Mouse (Mus musculus): ENCODE data around the gene Fhod1. TPM values are rescaled to one million over a fixed set of nuclear protein-coding genes. Genes with fewer than 3 reads are reported as not detected.

Fhod1 gene
- polyA plus RNA-seq, 1 experiment from 2014 or later = 0.53 TPM

GRCm38 (mm10) chr8:105313622-105314402 lies 33.9 kb downstream of the Fhod1 start:
- peaks cover 59% of the 10 kb centered on the region for H3K4me1 ChIP-seq (replicated peaks)
- H3K27ac ChIP-seq (replicated peaks) = peak overlapping the region; percentile 60
- H3K9ac ChIP-seq = peak overlapping the region; percentile 35; the same call in 1 of the 2 replicates
- no peaks in the 10 kb centered on the region for H3K9me3 ChIP-seq (replicated peaks)
- peaks cover 100% of the 10 kb centered on the region for H3K36me3 ChIP-seq (replicated peaks)
- H3K4me2 ChIP-seq = peak overlapping the region; percentile 54
- ATAC-seq (ENCODE audit: insufficient read depth) = peak; percentile 22
- H3K4me3 ChIP-seq (replicated peaks) = no peak overlapping the region
- H3K27me3 ChIP-seq = no peaks in the 10 kb centered on the region
- 72% methylated on average over 9 of the region's 9 CpGs for WGBS (ENCODE audit: insufficient replicate concordance)

GRCm38 (mm10) chr8:105312891-105313481 lies 34.8 kb downstream of the Fhod1 start:
- 52% methylated on average over 8 of the region's 8 CpGs for WGBS (ENCODE audit: insufficient replicate concordance)
- H3K4me2 ChIP-seq = peak overlapping the region; percentile 54
- no peak overlapping the region for H3K4me3 ChIP-seq (replicated peaks)
- peaks cover 51% of the 10 kb centered on the region for H3K4me1 ChIP-seq (replicated peaks)
- no peaks in the 10 kb centered on the region for H3K27me3 ChIP-seq
- H3K27ac ChIP-seq (replicated peaks) = peak overlapping the region; percentile 60
- ATAC-seq (ENCODE audit: insufficient read depth) = peak; percentile 60
- peak overlapping the region; percentile 35; the same call in 1 of the 2 replicates for H3K9ac ChIP-seq
- H3K9me3 ChIP-seq (replicated peaks) = no peaks in the 10 kb centered on the region
- H3K36me3 ChIP-seq (replicated peaks) = peaks cover 100% of the 10 kb centered on the region

GRCm38 (mm10) chr8:105311718-105312117 lies 36.0 kb downstream of the Fhod1 start:
- Histone ChIP-seq H3K27me3 (no peaks in the 10 kb centered on the region), H3K9ac (no peak overlapping the region), H3K4me1 (replicated peaks) (peaks cover 43% of the 10 kb centered on the region), H3K9me3 (replicated peaks) (no peaks in the 10 kb centered on the region), H3K4me3 (replicated peaks) (no peak overlapping the region), H3K27ac (replicated peaks) (peak overlapping the region; percentile 60), H3K36me3 (replicated peaks) (peaks cover 100% of the 10 kb centered on the region), H3K4me2 (0 out of 2 replicates have a peak overlapping the region, but pooled peaks have one; percentile 0)
- ATAC-seq (ENCODE audit: insufficient read depth) = peak; percentile 52
- 23% methylated on average over 1 of the region's 1 CpGs for WGBS (ENCODE audit: insufficient replicate concordance)

- WGBS (ENCODE audit: insufficient replicate concordance) = 84% methylated on average over 8 of the region's 8 CpGs
- Histone ChIP-seq H3K27ac (replicated peaks) (no peak overlapping the region), H3K4me2 (no peak overlapping the region), H3K4me1 (replicated peaks) (peaks cover 55% of the 10 kb centered on the region), H3K9ac (no peak overlapping the region), H3K27me3 (no peaks in the 10 kb centered on the region), H3K9me3 (replicated peaks) (no peaks in the 10 kb centered on the region), H3K36me3 (replicated peaks) (peaks cover 100% of the 10 kb centered on the region), H3K4me3 (replicated peaks) (no peak overlapping the region)
- ATAC-seq (ENCODE audit: insufficient read depth) = no peak
These were observed 37.6 kb downstream of the Fhod1 start for GRCm38 (mm10) chr8:105310118-105310517.

- ATAC-seq (ENCODE audit: insufficient read depth) = no peak
- Histone ChIP-seq H3K27me3 (no peaks in the 10 kb centered on the region), H3K4me3 (replicated peaks) (no peak overlapping the region), H3K36me3 (replicated peaks) (peaks cover 100% of the 10 kb centered on the region), H3K9ac (no peak overlapping the region), H3K9me3 (replicated peaks) (no peaks in the 10 kb centered on the region), H3K27ac (replicated peaks) (no peak overlapping the region), H3K4me1 (replicated peaks) (peaks cover 55% of the 10 kb centered on the region), H3K4me2 (no peak overlapping the region)
- WGBS (ENCODE audit: insufficient replicate concordance) = 83% methylated on average over 15 of the region's 15 CpGs
These were observed 38.5 kb downstream of the Fhod1 start for GRCm38 (mm10) chr8:105309142-105309847.

- no peaks in the 10 kb centered on the region for H3K9me3 ChIP-seq (replicated peaks)
- no peak overlapping the region for H3K4me3 ChIP-seq (replicated peaks)
- no peak overlapping the region for H3K4me2 ChIP-seq
- H3K9ac ChIP-seq = no peak overlapping the region
- ATAC-seq (ENCODE audit: insufficient read depth) = no peak
- H3K4me1 ChIP-seq (replicated peaks) = peaks cover 55% of the 10 kb centered on the region
- peaks cover 100% of the 10 kb centered on the region for H3K36me3 ChIP-seq (replicated peaks)
- H3K27me3 ChIP-seq = no peaks in the 10 kb centered on the region
- no peak overlapping the region for H3K27ac ChIP-seq (replicated peaks)
- 90% methylated on average over 10 of the region's 10 CpGs for WGBS (ENCODE audit: insufficient replicate concordance)
These were observed 39.3 kb downstream of the Fhod1 start for GRCm38 (mm10) chr8:105308428-105308827.

GRCm38 (mm10) chr8:105307670-105308069 lies 40.1 kb downstream of the Fhod1 start:
- Histone ChIP-seq H3K27ac (replicated peaks) (no peak overlapping the region), H3K27me3 (no peaks in the 10 kb centered on the region), H3K36me3 (replicated peaks) (peaks cover 100% of the 10 kb centered on the region), H3K9ac (no peak overlapping the region), H3K9me3 (replicated peaks) (no peaks in the 10 kb centered on the region), H3K4me1 (replicated peaks) (peaks cover 55% of the 10 kb centered on the region), H3K4me3 (replicated peaks) (no peak overlapping the region), H3K4me2 (no peak overlapping the region)
- ATAC-seq (ENCODE audit: insufficient read depth) = no peak
- 91% methylated on average over 13 of the region's 13 CpGs for WGBS (ENCODE audit: insufficient replicate concordance)

GRCm38 (mm10) chr8:105306146-105306691 lies 41.5 kb downstream of the Fhod1 start:
- no peak for ATAC-seq (ENCODE audit: insufficient read depth)
- WGBS (ENCODE audit: insufficient replicate concordance) = 75% methylated on average over 5 of the region's 5 CpGs
- Histone ChIP-seq H3K4me1 (replicated peaks) (peaks cover 54% of the 10 kb centered on the region), H3K9ac (peak overlapping the region; percentile 33; the same call in 1 of the 2 replicates), H3K36me3 (replicated peaks) (peaks cover 100% of the 10 kb centered on the region), H3K9me3 (replicated peaks) (no peaks in the 10 kb centered on the region), H3K4me2 (peak overlapping the region; percentile 80), H3K4me3 (replicated peaks) (peak overlapping the region; percentile 43), H3K27ac (replicated peaks) (peak overlapping the region; percentile 98), H3K27me3 (no peaks in the 10 kb centered on the region)

GRCm38 (mm10) chr8:105305211-105306145 lies 42.3 kb downstream of the Fhod1 start, which contains the start of gene Elmo3:
Gene Elmo3 (plus strand): TSS chr8:105305601.
- Histone ChIP-seq H3K27me3 (no peaks in the 10 kb centered on the region), H3K9ac (peak within 1 kb of the TSS; percentile 33), H3K27ac (replicated peaks) (peak within 1 kb of the TSS; percentile 98), H3K4me2 (peak within 1 kb of the TSS; percentile 80), H3K4me3 (replicated peaks) (peak within 1 kb of the TSS; percentile 43), H3K4me1 (replicated peaks) (peaks cover 60% of the 10 kb centered on the region), H3K36me3 (replicated peaks) (peaks cover 100% of the 10 kb centered on the region), H3K9me3 (replicated peaks) (no peaks in the 10 kb centered on the region)
- 11% methylated on average over 30 of the region's 30 CpGs for WGBS (ENCODE audit: insufficient replicate concordance)
- peak; percentile 70 for ATAC-seq (ENCODE audit: insufficient read depth)

Data from liver, embryonic 15.5 days (tissue).